Comparison of ENCODE assay signal across 8 mouse cellular contexts in the genomic region with DNA sequence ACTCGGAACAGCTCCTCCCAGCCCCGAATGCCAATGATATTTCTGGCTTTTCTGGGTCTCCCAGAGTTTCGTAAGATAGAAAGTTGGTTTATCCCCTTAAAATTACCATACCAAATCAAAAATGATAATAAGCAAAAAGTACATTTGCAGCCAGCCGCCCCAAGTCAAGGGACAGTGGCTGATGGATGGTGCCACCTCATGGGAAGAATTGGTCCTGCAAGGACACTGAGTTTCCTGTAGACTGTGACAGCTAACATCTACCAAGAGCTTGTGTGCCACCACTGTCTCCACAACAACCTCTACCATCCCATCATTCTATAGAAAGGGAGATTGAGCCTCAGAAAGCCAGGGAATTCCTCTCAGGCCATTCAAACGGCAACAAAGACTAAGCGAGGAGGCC. TPM values are rescaled to one million over a fixed set of nuclear protein-coding genes. Genes with fewer than 3 reads are reported as not detected.
DNase-seq lines count a peak whose midpoint lies in the region; ATAC-seq and TF ChIP-seq lines count a peak whose summit lies in the region.

No protein-coding gene starts in this region.

- peak; percentile 81 for TF ChIP-seq CTCF in lung, embryonic 14.5 days (IDR thresholded peaks at IDR 0.05; ENCODE audit: low read depth)

- no peak overlapping the region for H3K27ac ChIP-seq in hindbrain, embryonic 10.5 days
- no peak overlapping the region for H3K27ac ChIP-seq in hindbrain, embryonic 13.5 days
- H3K27ac ChIP-seq in lung, embryonic 14.5 days (ENCODE audit: low read depth): no peak overlapping the region
- H3K27ac ChIP-seq in forebrain, embryonic 11.5 days (ENCODE audit: low read depth, low read length): no peak overlapping the region

- WGBS in hindbrain, embryonic 10.5 days: 59% methylated on average over 6 of the region's 6 CpGs
- 62% methylated on average over 6 of the region's 6 CpGs for WGBS in hindbrain, embryonic 13.5 days
- WGBS in lung, embryonic 14.5 days: 53% methylated on average over 6 of the region's 6 CpGs
- 68% methylated on average over 6 of the region's 6 CpGs for WGBS in forebrain, embryonic 11.5 days

- no peak overlapping the region for H3K4me3 ChIP-seq in hindbrain, embryonic 10.5 days
- no peak overlapping the region for H3K4me3 ChIP-seq in hindbrain, embryonic 13.5 days
- no peak overlapping the region for H3K4me3 ChIP-seq in lung, embryonic 14.5 days (ENCODE audit: low read depth, low read length)
- no peak overlapping the region for H3K4me3 ChIP-seq in forebrain, embryonic 11.5 days (ENCODE audit: low read depth, low read length)

- intact Hi-C loops in heart, postnatal 14 days (cut with DNase I): loop anchor here (1.0 to 2.0 kb wide), 4 partner anchors 54 to 175 kb away; no protein-coding TSS in a partner anchor

- no peak for ATAC-seq in hindbrain, embryonic 13.5 days (ENCODE audit: low FRiP score)
- ATAC-seq in lung, embryonic 14.5 days (ENCODE audit: insufficient read depth): no peak
- ATAC-seq in forebrain, embryonic 11.5 days (replicated peaks; ENCODE audit: low FRiP score): no peak

- H3K4me2 ChIP-seq in hindbrain, embryonic 13.5 days: no peak overlapping the region
- no peak overlapping the region for H3K4me2 ChIP-seq in lung, embryonic 14.5 days
- no peak overlapping the region for H3K4me2 ChIP-seq in forebrain, embryonic 11.5 days (ENCODE audit: low read depth, low read length, severe bottlenecking)

- peaks cover 33% of the 10 kb centered on the region for H3K4me1 ChIP-seq in hindbrain, embryonic 10.5 days (replicated peaks)
- H3K4me1 ChIP-seq in hindbrain, embryonic 13.5 days (replicated peaks): peaks cover 19% of the 10 kb centered on the region
- H3K4me1 ChIP-seq in lung, embryonic 14.5 days (ENCODE audit: insufficient read depth): peaks cover 7% of the 10 kb centered on the region
- peaks cover 2% of the 10 kb centered on the region; the same call in 1 of the 2 replicates for H3K4me1 ChIP-seq in forebrain, embryonic 11.5 days (replicated peaks; ENCODE audit: control insufficient read depth, insufficient read depth, low read length)

- H3K36me3 ChIP-seq in hindbrain, embryonic 10.5 days: no peaks in the 10 kb centered on the region
- H3K36me3 ChIP-seq in hindbrain, embryonic 13.5 days: no peaks in the 10 kb centered on the region
- no peaks in the 10 kb centered on the region for H3K36me3 ChIP-seq in lung, embryonic 14.5 days (ENCODE audit: insufficient read depth)
- H3K36me3 ChIP-seq in forebrain, embryonic 11.5 days (ENCODE audit: control insufficient read depth, insufficient read depth, low read length): no peaks in the 10 kb centered on the region

- H3K27me3 ChIP-seq in hindbrain, embryonic 10.5 days (ENCODE audit: insufficient read depth, poor library complexity, severe bottlenecking): peaks cover 20% of the 10 kb centered on the region
- 0 out of 2 replicates have a peak, but pooled peaks cover 9% of the 10 kb centered on the region for H3K27me3 ChIP-seq in hindbrain, embryonic 13.5 days
- no peaks in the 10 kb centered on the region for H3K27me3 ChIP-seq in lung, embryonic 14.5 days (ENCODE audit: insufficient read depth, low read length)
- H3K27me3 ChIP-seq in forebrain, embryonic 11.5 days (ENCODE audit: control insufficient read depth, insufficient read depth, low read length): no peaks in the 10 kb centered on the region; the same call in 1 of the 2 replicates

- DNase-seq in hindbrain, embryonic 10.5 days (ENCODE audit: low spot score): peak; percentile 42
- DNase-seq in A20 (ENCODE audit: low read depth, low spot score): peak; percentile 21
- DNase-seq in adrenal gland, postnatal 25 days: peak; percentile 58
- peak; percentile 65 to 78 for DNase-seq in heart, postnatal 14 days
- peak; percentile 79 for DNase-seq in lung, embryonic 14.5 days
- no peak for DNase-seq in spleen, postnatal 10 days (ENCODE audit: low spot score in 2 of 2)
- no peak for DNase-seq in forebrain, embryonic 11.5 days (ENCODE audit: low spot score)

- no peak overlapping the region for H3K9ac ChIP-seq in hindbrain, embryonic 13.5 days
- H3K9ac ChIP-seq in lung, embryonic 14.5 days: no peak overlapping the region
- no peak overlapping the region for H3K9ac ChIP-seq in forebrain, embryonic 11.5 days (ENCODE audit: low read length)

- no peaks in the 10 kb centered on the region for H3K9me3 ChIP-seq in hindbrain, embryonic 10.5 days
- no peaks in the 10 kb centered on the region for H3K9me3 ChIP-seq in hindbrain, embryonic 13.5 days
- H3K9me3 ChIP-seq in lung, embryonic 14.5 days (ENCODE audit: low read depth, low read length): no peaks in the 10 kb centered on the region
- no peaks in the 10 kb centered on the region for H3K9me3 ChIP-seq in forebrain, embryonic 11.5 days (ENCODE audit: control insufficient read depth, low read length)

RNA-seq across cellular contexts. Expression of gene Tspan9, which starts 2.4 kb away (rescaled TPM):
- 65.7 and 67.8 TPM in 2 replicates for polyA plus RNA-seq in hindbrain, embryonic 10.5 days (2016; fragmentation: Nextera tagmentation; extraction: Ambion mirVana)
- polyA plus RNA-seq in hindbrain, embryonic 13.5 days (2015; fragmentation: Nextera tagmentation; extraction: Ambion mirVana): 32.7 and 35.8 TPM in 2 replicates
- 44.1 and 46.6 TPM in 2 replicates for total RNA-seq in adrenal gland, postnatal 25 days (2021)
- total RNA-seq in heart, postnatal 14 days (2021): 100 to 1,000 TPM; 105 to 126 TPM
- polyA plus RNA-seq in lung, embryonic 14.5 days (2014; fragmentation: Nextera tagmentation; extraction: Ambion mirVana): 118 and 121 TPM in 2 replicates
- polyA plus RNA-seq in forebrain, embryonic 11.5 days (2014; fragmentation: Nextera tagmentation; extraction: Ambion mirVana): 34.2 and 39.6 TPM in 2 replicates

Comparison
In these comparisons a context has a peak if more than half of its experiments do, and no peak if none do; other contexts are left out.
1. DNase-seq: peak in hindbrain, embryonic 10.5 days (single experiment), A20 (single experiment), adrenal gland, postnatal 25 days (single experiment), heart, postnatal 14 days (2 of 2) and lung, embryonic 14.5 days (single experiment); none in spleen, postnatal 10 days (0 of 2) and forebrain, embryonic 11.5 days (single experiment).